Mouse (Mus musculus): ENCODE results near the gene Zfp651. TPM values are rescaled to one million over a fixed set of nuclear protein-coding genes. Genes with fewer than 3 reads are reported as not detected.

Zfp651 gene
- 10 to 100 TPM; 66.6 to 72.6 TPM for total RNA-seq (2021)
- long read RNA-seq, experiment 1, full-length matches to known transcripts: 15 of 38 reads
- long read RNA-seq, experiment 1, partial matches to known transcripts: 16 of 38 reads
- long read RNA-seq, experiment 1, other reads (novel, unspliced or antisense): 7 of 38 reads
- long read RNA-seq, experiment 2, full-length matches to known transcripts: 38 of 73 reads
- long read RNA-seq, experiment 2, partial matches to known transcripts: 27 of 73 reads
- long read RNA-seq, experiment 2, other reads (novel, unspliced or antisense): 8 of 73 reads

DNA sequence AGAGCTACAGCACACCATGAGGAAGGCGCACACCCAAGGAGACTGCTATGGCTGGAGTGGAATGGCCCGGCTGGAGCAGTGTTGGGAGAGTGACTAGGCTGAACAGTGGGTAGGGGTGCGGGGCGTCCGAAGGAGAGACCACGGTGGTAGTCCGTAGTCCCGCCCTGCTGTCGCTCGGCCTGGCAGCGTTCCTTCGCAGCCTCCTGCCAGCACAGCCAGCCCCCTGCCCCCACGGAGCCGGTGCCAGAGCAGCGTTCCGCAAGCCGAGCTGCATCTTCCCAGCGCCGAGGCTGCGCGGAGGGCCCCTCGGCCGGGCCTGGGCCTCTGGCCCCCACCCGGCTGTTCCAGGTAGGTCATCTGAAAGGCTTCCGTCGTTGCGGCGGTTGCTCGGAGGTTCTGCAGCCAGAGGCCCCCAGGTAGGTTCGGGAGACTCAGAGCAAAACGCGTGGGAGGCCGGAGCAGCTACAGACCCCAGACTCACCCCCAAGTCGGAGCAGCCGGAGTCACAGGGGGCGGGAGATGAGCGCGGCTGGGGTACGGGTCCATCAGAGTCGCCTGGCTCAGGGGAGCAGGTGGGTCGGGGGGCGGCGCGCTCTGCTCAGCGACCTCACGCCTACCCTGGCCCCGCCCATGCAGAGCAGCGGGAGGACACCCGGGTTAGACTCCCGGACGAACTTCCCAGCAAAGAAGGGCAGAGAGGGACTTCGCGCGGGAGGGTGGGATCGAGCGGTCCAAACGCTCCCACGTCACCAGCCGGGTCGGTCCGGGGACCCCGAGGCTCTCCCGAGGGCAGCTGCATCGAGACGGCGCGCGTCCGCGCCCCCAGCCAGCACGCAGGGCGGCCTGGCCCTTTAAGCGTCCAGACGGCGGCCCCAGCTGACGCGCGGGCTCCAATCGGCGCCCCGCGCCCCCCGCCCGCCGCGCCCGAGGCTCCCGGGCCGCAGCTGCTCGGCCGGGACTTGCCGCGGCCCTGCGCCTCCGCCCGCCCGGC is at the start of gene Zfp651:
TSS of gene Zfp651 (plus strand) at position 240 of the 991 bp plus-strand sequence.
- peak in 1 of 2 experiments; percentile 55 for DNase-seq (ENCODE audit: low spot score in 2 of 2)

- peak; percentile 74 to 92 for DNase-seq (ENCODE audit: low spot score in 2 of 2)
Observed at GRCm38 (mm10) chr9:121709898-121710583, 49.1 kb upstream of the Zfp651 start, which contains the start of gene Ss18l2. Gene Ss18l2, plus strand, starts transcription at chr9:121710329.

DNA sequence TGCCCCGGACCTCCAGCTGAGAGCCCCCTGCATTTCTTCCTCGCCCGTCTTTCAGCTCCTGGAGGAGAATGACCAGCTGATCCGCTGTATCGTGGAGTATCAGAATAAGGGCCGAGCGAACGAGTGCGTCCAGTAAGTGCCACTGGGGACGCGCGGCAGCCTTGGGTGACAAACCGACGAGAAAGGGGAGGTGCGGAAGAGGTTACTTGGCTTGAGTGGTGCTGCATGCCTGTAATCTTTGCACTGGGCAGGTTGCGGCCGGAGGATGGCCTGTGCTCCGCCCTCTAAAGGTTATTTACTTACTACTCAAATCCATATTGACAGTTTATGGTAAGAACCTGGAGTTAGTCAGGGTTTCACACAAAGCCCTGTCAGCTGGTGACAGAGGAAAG is 48.5 kb upstream of the Zfp651 start:
- DNase-seq (ENCODE audit: low spot score in 2 of 2): no peak

- DNase-seq (ENCODE audit: low spot score in 2 of 2): no peak
Observed at GRCm38 (mm10) chr9:121717048-121717447, 42.1 kb upstream of the Zfp651 start.

GRCm38 (mm10) chr9:121718070-121718705 is 40.9 kb upstream of the Zfp651 start:
- DNase-seq (ENCODE audit: low spot score in 2 of 2): no peak

GRCm38 (mm10) chr9:121718792-121719318 is 40.3 kb upstream of the Zfp651 start, which contains the start of gene Nktr:
Gene Nktr, plus strand, starts transcription at chr9:121719169.
- peak; percentile 88 to 93 for DNase-seq (ENCODE audit: low spot score in 2 of 2)

GRCm38 (mm10) chr9:121719347-121720331 is 39.5 kb upstream of the Zfp651 start:
- no peak for DNase-seq (ENCODE audit: low spot score in 2 of 2)

GRCm38 (mm10) chr9:121740490-121740889 is 18.6 kb upstream of the Zfp651 start:
- no peak for DNase-seq (ENCODE audit: low spot score in 2 of 2)

GRCm38 (mm10) chr9:121741168-121741567 is 18.0 kb upstream of the Zfp651 start:
- no peak for DNase-seq (ENCODE audit: low spot score in 2 of 2)

DNA sequence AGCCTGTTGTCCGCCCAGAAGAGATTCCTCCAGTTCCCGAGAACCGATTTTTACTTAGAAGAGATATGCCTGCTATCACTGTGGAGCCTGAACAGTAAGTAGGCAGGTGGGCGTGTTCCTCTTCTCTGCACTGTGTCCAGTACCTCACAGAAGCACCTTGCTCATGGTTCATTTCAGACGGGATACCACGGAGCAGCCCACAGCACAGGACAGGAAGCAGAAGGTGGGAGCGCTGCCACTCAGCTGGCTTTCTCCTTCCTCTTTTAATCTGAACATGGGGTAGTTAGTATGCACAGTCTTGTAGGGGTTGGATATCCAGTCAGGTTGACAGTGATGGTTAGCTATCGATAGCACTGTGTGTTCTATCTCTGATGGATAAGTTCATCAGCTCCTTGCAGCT is 15.1 kb upstream of the Zfp651 start:
- DNase-seq (ENCODE audit: low spot score in 2 of 2): no peak

GRCm38 (mm10) chr9:121752774-121753173 is 6.4 kb upstream of the Zfp651 start:
- DNase-seq (ENCODE audit: low spot score in 2 of 2): no peak

- no peak for DNase-seq (ENCODE audit: low spot score in 2 of 2)
Observed at GRCm38 (mm10) chr9:121754624-121755023, 4.5 kb upstream of the Zfp651 start.

DNA sequence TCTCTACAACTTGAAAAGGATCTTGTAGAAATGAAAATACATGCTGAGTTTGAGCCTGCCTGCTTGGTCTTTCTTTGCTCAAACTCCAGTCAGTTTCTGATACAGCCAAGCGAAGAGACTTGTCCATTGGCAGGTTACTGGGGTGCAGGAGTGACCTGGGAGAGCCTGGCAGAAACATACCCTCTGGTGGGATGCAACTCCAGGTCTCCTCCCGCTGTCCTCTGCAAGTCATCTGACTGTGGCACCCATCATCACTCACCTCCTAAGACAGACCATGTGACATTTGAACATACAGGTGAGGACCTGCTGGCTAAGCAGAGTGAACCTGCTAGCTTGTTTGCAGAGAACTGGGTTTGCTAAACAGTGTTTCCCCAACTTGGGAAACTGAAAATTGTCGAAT is 2.3 kb upstream of the Zfp651 start:
- DNase-seq (ENCODE audit: low spot score in 2 of 2): no peak

GRCm38 (mm10) chr9:121757432-121757831 is 1.7 kb upstream of the Zfp651 start:
- DNase-seq (ENCODE audit: low spot score in 2 of 2): no peak

- DNase-seq (ENCODE audit: low spot score in 2 of 2): no peak
Observed at GRCm38 (mm10) chr9:121757835-121758814, 1.0 kb upstream of the Zfp651 start.

- DNase-seq (ENCODE audit: low spot score in 2 of 2): peak; percentile 51 to 68
Observed at GRCm38 (mm10) chr9:121760271-121761090, 1.4 kb downstream of the Zfp651 start.

DNA sequence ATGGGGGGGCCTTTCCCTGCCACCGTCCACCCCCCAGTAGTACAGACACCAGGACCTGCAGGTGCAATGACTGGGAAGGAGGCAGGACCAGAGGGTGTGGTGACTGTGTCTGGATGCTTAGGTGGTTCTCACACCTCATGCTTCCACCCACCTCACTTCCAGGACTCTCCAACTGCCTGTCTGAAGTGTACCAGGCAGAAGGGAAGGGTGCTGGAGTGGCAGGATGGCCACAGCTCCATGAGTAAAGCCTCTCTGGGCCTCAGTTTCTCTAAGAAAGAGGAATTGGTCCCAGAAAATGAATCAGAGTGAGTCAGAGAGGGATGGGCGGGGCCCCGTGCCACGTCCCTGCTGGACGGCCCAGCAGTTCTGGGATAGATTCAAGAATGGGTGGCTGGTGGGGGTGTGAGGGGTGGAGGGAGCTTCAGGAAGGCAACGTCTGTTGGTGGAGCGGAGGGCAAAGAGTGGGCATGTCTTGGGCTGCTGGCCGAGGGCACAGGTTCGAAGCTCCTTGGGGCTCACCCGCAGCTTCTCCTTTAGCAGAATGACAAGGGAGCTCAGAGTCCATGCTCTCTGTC is 2.0 kb downstream of the Zfp651 start:
- no peak for DNase-seq (ENCODE audit: low spot score in 2 of 2)
